8 mouse cellular contexts compared by ENCODE assay signal in the genomic region with DNA sequence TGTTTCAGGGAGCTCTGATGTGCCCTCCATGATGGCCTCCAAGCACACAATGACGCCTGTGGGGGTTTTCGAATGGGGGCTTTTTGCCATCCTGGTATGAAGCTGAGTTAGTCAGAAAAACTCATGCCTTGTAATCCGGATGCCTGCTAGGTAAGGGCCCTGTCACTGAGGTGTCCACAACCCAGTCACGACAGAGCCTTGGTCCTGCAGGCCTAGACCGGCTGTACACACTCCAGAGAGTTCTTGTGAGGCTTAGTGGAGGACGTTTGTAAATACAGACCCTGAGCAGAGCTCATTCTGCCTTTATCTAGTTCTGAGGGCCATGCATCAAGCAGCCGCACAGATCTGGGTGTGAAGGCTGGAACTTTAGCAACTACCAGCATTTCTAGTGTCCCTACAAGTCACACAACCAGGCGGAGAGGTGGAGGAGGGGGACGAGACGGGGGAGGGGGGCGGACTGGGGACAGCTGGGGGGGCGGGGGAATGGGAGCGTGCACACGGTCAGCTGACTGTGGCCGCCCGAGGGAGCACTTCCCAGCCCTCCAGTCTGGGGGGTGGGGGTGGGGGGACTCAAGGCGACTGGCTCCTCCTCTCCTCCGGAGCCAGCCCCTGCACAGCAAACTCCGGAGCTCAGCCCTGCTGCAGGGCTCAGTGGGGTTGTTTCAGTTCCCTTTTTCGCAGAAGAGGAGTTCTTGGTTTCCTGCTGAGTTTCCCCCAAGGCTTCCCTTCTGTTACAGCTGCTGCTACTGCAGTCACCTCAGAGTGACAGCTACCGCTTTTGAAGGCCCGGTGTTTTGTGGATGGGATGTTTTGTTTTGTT. TPM values are rescaled to one million over a fixed set of nuclear protein-coding genes. Genes with fewer than 3 reads are reported as not detected.
A peak's percentile ranks its signal among the peaks of the same experiment; 100 is the strongest.
DNase-seq lines count a peak whose midpoint lies in the region; ATAC-seq and TF ChIP-seq lines count a peak whose summit lies in the region.

No protein-coding gene starts in this region.

- H3K36me3 ChIP-seq in embryonic facial prominence, embryonic 15.5 days, result no peaks in the 10 kb centered on the region
- H3K36me3 ChIP-seq in heart, embryonic 15.5 days, result no peaks in the 10 kb centered on the region
- no peaks in the 10 kb centered on the region for H3K36me3 ChIP-seq in lung, embryonic 14.5 days (ENCODE audit: insufficient read depth)
- no peaks in the 10 kb centered on the region for H3K36me3 ChIP-seq in neural tube, embryonic 15.5 days

- ATAC-seq in embryonic facial prominence, embryonic 15.5 days (ENCODE audit: insufficient number of reproducible peaks, low FRiP score, low TSS enrichment, low read depth), result peak; percentile 87
- ATAC-seq in heart, embryonic 15.5 days (replicated peaks; ENCODE audit: insufficient number of reproducible peaks, insufficient read depth, low FRiP score, low read depth), result peak; percentile 90
- ATAC-seq in lung, embryonic 14.5 days (ENCODE audit: insufficient read depth), result peak; percentile 96
- ATAC-seq in neural tube, embryonic 15.5 days (ENCODE audit: low FRiP score), result peak; percentile 86

- peak; percentile 79 to 84 for DNase-seq in B cell, adult 2 months
- DNase-seq in adrenal gland, postnatal 10 days, result peak; percentile 82
- DNase-seq in kidney, postnatal 10 days, result peak; percentile 91
- peak; percentile 89 for DNase-seq in lung, embryonic 14.5 days
- peak; percentile 70 for DNase-seq in testis, postnatal 14 days (ENCODE audit: low spot score)

- peak overlapping the region; percentile 21; the same call in 1 of the 2 replicates for H3K9ac ChIP-seq in embryonic facial prominence, embryonic 15.5 days
- H3K9ac ChIP-seq in heart, embryonic 15.5 days, result peak overlapping the region; percentile 35; the same call in 1 of the 2 replicates
- H3K9ac ChIP-seq in lung, embryonic 14.5 days, result peak overlapping the region; percentile 41
- H3K9ac ChIP-seq in neural tube, embryonic 15.5 days (replicated peaks), result no peak overlapping the region

- WGBS in embryonic facial prominence, embryonic 15.5 days, result 6% methylated on average over 21 of the region's 22 CpGs
- WGBS in heart, embryonic 15.5 days, result 8% methylated on average over 21 of the region's 22 CpGs
- WGBS in lung, embryonic 14.5 days, result 4% methylated on average over 22 of the region's 22 CpGs
- WGBS in neural tube, embryonic 15.5 days, result 9% methylated on average over 20 of the region's 22 CpGs

- no peaks in the 10 kb centered on the region for H3K27me3 ChIP-seq in embryonic facial prominence, embryonic 15.5 days
- H3K27me3 ChIP-seq in heart, embryonic 15.5 days, result no peaks in the 10 kb centered on the region
- H3K27me3 ChIP-seq in lung, embryonic 14.5 days (ENCODE audit: insufficient read depth, low read length), result no peaks in the 10 kb centered on the region
- no peaks in the 10 kb centered on the region for H3K27me3 ChIP-seq in neural tube, embryonic 15.5 days (replicated peaks)

- peak overlapping the region; percentile 82 for H3K27ac ChIP-seq in embryonic facial prominence, embryonic 15.5 days (replicated peaks)
- H3K27ac ChIP-seq in heart, embryonic 15.5 days, result peak overlapping the region; percentile 92
- peak overlapping the region; percentile 96 for H3K27ac ChIP-seq in lung, embryonic 14.5 days (ENCODE audit: low read depth)
- H3K27ac ChIP-seq in neural tube, embryonic 15.5 days (replicated peaks), result peak overlapping the region; percentile 70

- peaks cover 56% of the 10 kb centered on the region for H3K4me1 ChIP-seq in embryonic facial prominence, embryonic 15.5 days
- H3K4me1 ChIP-seq in heart, embryonic 15.5 days (replicated peaks), result peaks cover 59% of the 10 kb centered on the region
- H3K4me1 ChIP-seq in lung, embryonic 14.5 days (ENCODE audit: insufficient read depth), result 0 out of 2 replicates have a peak, but pooled peaks cover 3% of the 10 kb centered on the region
- peaks cover 14% of the 10 kb centered on the region for H3K4me1 ChIP-seq in neural tube, embryonic 15.5 days

- no peaks in the 10 kb centered on the region for H3K9me3 ChIP-seq in embryonic facial prominence, embryonic 15.5 days (replicated peaks)
- H3K9me3 ChIP-seq in heart, embryonic 15.5 days (replicated peaks), result no peaks in the 10 kb centered on the region
- no peaks in the 10 kb centered on the region for H3K9me3 ChIP-seq in lung, embryonic 14.5 days (ENCODE audit: low read depth, low read length)
- H3K9me3 ChIP-seq in neural tube, embryonic 15.5 days (replicated peaks), result no peaks in the 10 kb centered on the region

- peak overlapping the region; percentile 44 for H3K4me2 ChIP-seq in embryonic facial prominence, embryonic 15.5 days (replicated peaks)
- H3K4me2 ChIP-seq in heart, embryonic 15.5 days, result peak overlapping the region; percentile 56
- peak overlapping the region; percentile 57 for H3K4me2 ChIP-seq in lung, embryonic 14.5 days
- peak overlapping the region; percentile 56 for H3K4me2 ChIP-seq in neural tube, embryonic 15.5 days

- peak overlapping the region; percentile 28 for H3K4me3 ChIP-seq in embryonic facial prominence, embryonic 15.5 days (replicated peaks)
- peak overlapping the region; percentile 29 for H3K4me3 ChIP-seq in heart, embryonic 15.5 days
- peak overlapping the region; percentile 17; the same call in 1 of the 2 replicates for H3K4me3 ChIP-seq in lung, embryonic 14.5 days (ENCODE audit: low read depth, low read length)
- peak overlapping the region; percentile 27 for H3K4me3 ChIP-seq in neural tube, embryonic 15.5 days (replicated peaks)

- TF ChIP-seq CTCF in lung, embryonic 14.5 days (IDR thresholded peaks at IDR 0.05; ENCODE audit: low read depth), result peak; percentile 36

RNA-seq across cellular contexts. Expression of gene Ninj2, which starts 19.0 kb away (rescaled TPM):
- total RNA-seq in adrenal gland, postnatal 10 days (2021), result not detected
- polyA plus RNA-seq in embryonic facial prominence, embryonic 15.5 days (2015; fragmentation: Nextera tagmentation; extraction: Ambion mirVana), result 0.49 TPM in 1 of 2 replicates, not detected in the other
- 0.15 TPM in 1 of 2 replicates, not detected in the other for polyA plus RNA-seq in heart, embryonic 15.5 days (2015; fragmentation: Nextera tagmentation; extraction: Ambion mirVana)
- 0.30 and 0.39 TPM in 2 replicates for polyA plus RNA-seq in lung, embryonic 14.5 days (2014; fragmentation: Nextera tagmentation; extraction: Ambion mirVana)
- 0.19 and 0.46 TPM in 2 replicates for polyA plus RNA-seq in neural tube, embryonic 15.5 days (2015; fragmentation: Nextera tagmentation; extraction: Ambion mirVana)

Comparison
In these comparisons a context has a peak if more than half of its experiments do, and no peak if none do; other contexts are left out.
1. Peak in every context shown above with its lines: DNase-seq, ATAC-seq, H3K4me3 ChIP-seq and H3K27ac ChIP-seq.